Mouse (Mus musculus): ENCODE results near the gene Fbxw2. TPM values are rescaled to one million over a fixed set of nuclear protein-coding genes. Genes with fewer than 3 reads are reported as not detected.

The Fbxw2 gene
- polyA plus RNA-seq, 2 experiments = 30.8 to 38.6 TPM

DNA sequence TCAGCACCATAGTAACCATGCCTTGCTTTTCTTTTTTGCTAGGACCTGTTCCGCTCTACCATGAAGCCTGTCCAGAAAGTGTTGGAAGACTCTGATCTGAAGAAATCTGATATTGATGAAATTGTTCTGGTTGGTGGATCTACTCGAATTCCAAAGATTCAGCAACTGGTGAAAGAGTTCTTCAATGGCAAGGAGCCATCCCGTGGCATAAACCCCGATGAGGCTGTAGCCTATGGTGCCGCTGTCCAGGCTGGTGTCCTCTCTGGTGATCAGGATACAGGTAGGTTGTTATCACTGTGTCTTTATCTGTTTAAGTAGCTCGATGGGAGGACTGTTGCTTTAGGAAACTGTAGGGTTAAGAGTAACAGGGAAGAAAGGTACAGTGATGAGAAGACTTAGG lies 51.6 kb downstream of the Fbxw2 start:
- Histone ChIP-seq H3K36me3 (replicated peaks; ENCODE audit: control insufficient read depth, insufficient read depth, low read depth) (peaks cover 70% of the 10 kb centered on the region), H3K27ac (no peak overlapping the region), H3K4me1 (replicated peaks; ENCODE audit: control insufficient read depth in 2 of 2, insufficient read depth in 2 of 2, low read length in 1 of 2) (peaks cover 24 to 29% of the 10 kb centered on the region in 2 experiments), H3K27me3 (ENCODE audit: control insufficient read depth, insufficient read depth, low read length) (no peaks in the 10 kb centered on the region), H3K9me3 (ENCODE audit: control insufficient read depth, low read length) (no peaks in the 10 kb centered on the region), H3K4me2 (ENCODE audit: low read depth) (peak overlapping the region; percentile 86), H3K4me3 (ENCODE audit: insufficient read depth in 1 of 2, low read depth in 2 of 2, low read length in 2 of 2) (peak overlapping the region; percentile 23 to 84; a peak in 3 of 4 replicates), H3K9ac (replicated peaks) (no peak overlapping the region)
- no peak for ATAC-seq (ENCODE audit: insufficient read depth)
- 81% methylated on average over 6 of the region's 6 CpGs for WGBS (ENCODE audit: insufficient replicate concordance)
- no peak for TF ChIP-seq EP300 (IDR thresholded peaks at IDR 0.05; ENCODE audit: low read depth)
- TF ChIP-seq CTCF (IDR thresholded peaks at IDR 0.05; ENCODE audit: low read depth) = no peak
- DNase-seq (ENCODE audit: low read depth in 3 of 3, low spot score in 3 of 3) = no peak

DNA sequence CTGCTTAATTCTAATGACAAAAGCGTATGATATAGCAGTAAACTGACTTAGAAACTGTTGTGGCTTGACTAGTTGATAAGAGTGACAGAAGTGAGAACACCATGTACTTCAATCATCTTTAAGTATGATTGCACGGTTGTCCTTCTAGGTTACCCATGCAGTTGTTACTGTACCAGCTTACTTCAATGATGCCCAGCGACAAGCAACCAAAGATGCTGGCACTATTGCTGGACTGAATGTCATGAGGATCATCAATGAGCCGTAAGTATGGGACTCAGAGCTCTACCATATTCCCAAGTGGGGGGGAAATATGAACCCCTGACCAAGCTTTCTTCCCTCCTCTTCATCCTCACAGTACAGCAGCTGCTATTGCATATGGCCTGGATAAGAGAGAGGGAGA lies 52.4 kb downstream of the Fbxw2 start:
- H3K4me3 ChIP-seq (ENCODE audit: insufficient read depth in 1 of 2, low read depth in 2 of 2, low read length in 2 of 2) = peak overlapping the region; percentile 78 to 84
- WGBS (ENCODE audit: insufficient replicate concordance) = 80% methylated on average over 4 of the region's 4 CpGs
- H3K27ac ChIP-seq = no peak overlapping the region

DNA sequence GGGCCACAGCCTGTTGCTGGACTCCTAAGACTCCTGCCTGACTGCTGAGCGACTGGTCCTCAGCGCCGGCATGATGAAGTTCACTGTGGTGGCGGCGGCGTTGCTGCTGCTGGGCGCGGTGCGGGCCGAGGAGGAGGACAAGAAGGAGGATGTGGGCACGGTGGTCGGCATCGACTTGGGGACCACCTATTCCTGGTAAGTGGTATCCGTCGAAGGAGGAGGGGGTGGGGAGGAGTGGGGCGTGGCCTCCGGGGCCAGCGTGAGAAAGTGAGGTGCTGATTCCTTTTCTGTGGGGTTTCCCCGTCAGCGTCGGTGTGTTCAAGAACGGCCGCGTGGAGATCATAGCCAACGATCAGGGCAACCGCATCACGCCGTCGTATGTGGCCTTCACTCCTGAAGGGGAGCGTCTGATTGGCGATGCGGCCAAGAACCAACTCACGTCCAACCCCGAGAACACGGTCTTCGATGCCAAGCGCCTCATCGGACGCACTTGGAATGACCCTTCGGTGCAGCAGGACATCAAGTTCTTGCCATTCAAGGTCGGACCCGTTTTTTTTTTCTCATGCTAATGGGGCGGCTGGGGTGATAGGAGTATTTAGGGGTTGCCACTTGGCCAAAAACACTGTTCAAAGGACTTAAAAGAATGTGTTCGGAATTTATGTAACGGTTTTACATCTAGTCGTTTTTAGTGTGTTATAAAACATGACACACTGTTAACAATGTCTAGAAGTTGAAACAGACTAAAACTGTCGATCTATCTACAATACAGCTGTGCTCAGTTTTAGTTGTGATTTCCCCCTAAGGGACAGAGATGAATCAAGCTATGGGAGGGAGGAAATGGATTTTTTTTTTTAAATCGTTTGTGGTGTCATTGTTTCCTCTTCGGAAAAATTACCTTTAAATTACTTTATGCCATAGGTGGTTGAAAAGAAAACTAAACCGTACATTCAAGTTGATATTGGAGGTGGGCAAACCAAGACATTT lies 53.6 kb downstream of the Fbxw2 start:
- peak overlapping the region; percentile 89 for H3K9ac ChIP-seq (replicated peaks)
- ATAC-seq (ENCODE audit: insufficient read depth) = peak; percentile 32
- TF ChIP-seq CTCF (IDR thresholded peaks at IDR 0.05; ENCODE audit: low read depth) (no peak), EP300 (IDR thresholded peaks at IDR 0.05; ENCODE audit: low read depth) (no peak)
- H3K4me3 ChIP-seq (ENCODE audit: insufficient read depth in 1 of 2, low read depth in 2 of 2, low read length in 2 of 2) = peak overlapping the region; percentile 78 to 84
- H3K27ac ChIP-seq = peak overlapping the region; percentile 79
- peak overlapping the region; percentile 86 for H3K4me2 ChIP-seq (ENCODE audit: low read depth)
- DNase-seq (ENCODE audit: low read depth in 3 of 3, low spot score in 3 of 3) = peak in 2 of 3 experiments; percentile 37 to 71
- H3K9me3 ChIP-seq (ENCODE audit: control insufficient read depth, low read length) = no peaks in the 10 kb centered on the region
- H3K36me3 ChIP-seq (replicated peaks; ENCODE audit: control insufficient read depth, insufficient read depth, low read depth) = peaks cover 51% of the 10 kb centered on the region
- WGBS (ENCODE audit: insufficient replicate concordance) = 2% methylated on average over 50 of the region's 50 CpGs
- H3K27me3 ChIP-seq (ENCODE audit: control insufficient read depth, insufficient read depth, low read length) = no peaks in the 10 kb centered on the region
- H3K4me1 ChIP-seq (replicated peaks; ENCODE audit: control insufficient read depth in 2 of 2, insufficient read depth in 2 of 2, low read length in 1 of 2) = peaks cover 24 to 29% of the 10 kb centered on the region in 2 experiments

More for the DNA sequence above, 52.4 kb downstream of the Fbxw2 start:
- Histone ChIP-seq H3K4me1 (replicated peaks; ENCODE audit: control insufficient read depth in 2 of 2, insufficient read depth in 2 of 2, low read length in 1 of 2) (peaks cover 24 to 29% of the 10 kb centered on the region in 2 experiments), H3K4me2 (ENCODE audit: low read depth) (peak overlapping the region; percentile 86), H3K9ac (replicated peaks) (peak overlapping the region; percentile 89), H3K9me3 (ENCODE audit: control insufficient read depth, low read length) (no peaks in the 10 kb centered on the region), H3K36me3 (replicated peaks; ENCODE audit: control insufficient read depth, insufficient read depth, low read depth) (peaks cover 62% of the 10 kb centered on the region), H3K27me3 (ENCODE audit: control insufficient read depth, insufficient read depth, low read length) (no peaks in the 10 kb centered on the region)
- DNase-seq (ENCODE audit: low read depth in 3 of 3, low spot score in 3 of 3) (no peak), ATAC-seq (ENCODE audit: insufficient read depth) (no peak)
- TF ChIP-seq EP300 (IDR thresholded peaks at IDR 0.05; ENCODE audit: low read depth) (no peak), CTCF (IDR thresholded peaks at IDR 0.05; ENCODE audit: low read depth) (no peak)

DNA sequence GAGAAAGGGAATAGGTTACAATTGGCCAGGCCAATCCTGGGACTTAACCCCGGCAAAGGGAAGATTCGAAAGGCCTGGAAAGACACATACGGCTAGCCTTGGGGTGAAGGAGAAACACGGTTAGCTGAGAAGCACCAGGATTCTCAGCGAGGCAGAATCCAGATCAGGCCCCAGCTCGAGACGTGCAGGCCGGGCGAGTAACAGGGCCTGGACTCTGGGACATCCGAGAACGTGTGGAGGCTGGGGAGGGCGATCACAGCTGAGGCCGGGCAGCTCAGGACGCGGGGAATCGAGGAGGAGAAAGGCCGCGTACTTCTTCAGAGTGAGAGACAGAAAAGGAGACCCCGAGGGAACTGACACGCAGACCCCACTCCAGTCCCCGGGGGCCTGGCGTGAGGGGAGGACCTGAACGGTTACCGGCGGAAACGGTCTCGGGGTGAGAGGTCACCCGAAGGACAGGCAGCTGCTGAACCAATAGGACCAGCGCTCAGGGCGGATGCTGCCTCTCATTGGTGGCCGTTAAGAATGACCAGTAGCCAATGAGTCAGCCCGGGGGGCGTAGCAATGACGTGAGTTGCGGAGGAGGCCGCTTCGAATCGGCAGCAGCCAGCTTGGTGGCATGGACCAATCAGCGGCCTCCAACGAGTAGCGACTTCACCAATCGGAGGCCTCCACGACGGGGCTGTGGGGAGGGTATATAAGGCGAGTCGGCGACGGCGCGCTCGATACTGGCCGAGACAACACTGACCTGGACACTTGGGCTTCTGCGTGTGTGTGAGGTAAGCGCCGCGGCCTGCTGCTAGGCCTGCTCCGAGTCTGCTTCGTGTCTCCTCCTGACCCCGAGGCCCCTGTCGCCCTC lies 54.5 kb downstream of the Fbxw2 start, which contains the start of gene Hspa5:
Gene Hspa5 (plus strand): TSS at position 603 of the 859 bp plus-strand sequence.
- H3K9me3 ChIP-seq (ENCODE audit: control insufficient read depth, low read length) = no peaks in the 10 kb centered on the region
- under 1% methylated on average over 60 of the region's 60 CpGs for WGBS (ENCODE audit: insufficient replicate concordance)
- H3K27me3 ChIP-seq (ENCODE audit: control insufficient read depth, insufficient read depth, low read length) = no peaks in the 10 kb centered on the region
- peak within 1 kb of the TSS; percentile 86 for H3K4me2 ChIP-seq (ENCODE audit: low read depth)
- H3K27ac ChIP-seq = peak within 1 kb of the TSS; percentile 80
- TF ChIP-seq CTCF (IDR thresholded peaks at IDR 0.05; ENCODE audit: low read depth) (peak; percentile 20; the same call in 1 of the 2 replicates), EP300 (IDR thresholded peaks at IDR 0.05; ENCODE audit: low read depth) (peak; percentile 38; the same call in 1 of the 2 replicates)
- peak within 1 kb of the TSS; percentile 93 for H3K9ac ChIP-seq (replicated peaks)
- peak; percentile 97 for ATAC-seq (ENCODE audit: insufficient read depth)
- H3K36me3 ChIP-seq (replicated peaks; ENCODE audit: control insufficient read depth, insufficient read depth, low read depth) = peaks cover 41% of the 10 kb centered on the region
- H3K4me3 ChIP-seq (ENCODE audit: insufficient read depth in 1 of 2, low read depth in 2 of 2, low read length in 2 of 2) = peak within 1 kb of the TSS; percentile 86 to 91
- H3K4me1 ChIP-seq (replicated peaks; ENCODE audit: control insufficient read depth in 2 of 2, insufficient read depth in 2 of 2, low read length in 1 of 2) = peaks cover 22 to 25% of the 10 kb centered on the region in 2 experiments
- peak; percentile 99 to 100 (median 100) for DNase-seq (ENCODE audit: low read depth in 3 of 3, low spot score in 3 of 3)

All from liver, embryonic 14.5 days (tissue).